Mouse (Mus musculus) heart, embryonic 14.5 days (tissue): ENCODE measurements around the gene Khdrbs1. TPM values are rescaled to one million over a fixed set of nuclear protein-coding genes. Genes with fewer than 3 reads are reported as not detected.

Source experiments
- microRNA-seq: library from miRNA; unstranded; fragments of <30 nt; microRNA quantifications from one replicate; pipeline ENCODE4, GENCODE M21; 2016
- polyA plus RNA-seq: library from polyadenylated mRNA; unstranded; fragments of >200 nt; fragmentation: Nextera tagmentation; extraction: Ambion mirVana; gene quantifications from 2 replicates; pipeline ENCODE4 v1.2.1, GENCODE M21; 2014

Gene Khdrbs1
- polyA plus RNA-seq, 1 experiment from 2014 or later = 74.0 TPM

Small RNAs within 50 kb of the gene (microRNA-seq; reads per million reads assigned to microRNA genes)
- not detected for gene Gm28017
- not detected for gene Mir7016

Other genes with a start within 250 kb of the Khdrbs1 start
- gene Marcksl1, start 228.7 kb downstream of the Khdrbs1 start, polyA plus RNA-seq = 301 and 313 TPM in 2 replicates
- gene Hdac1, start 199.6 kb downstream of the Khdrbs1 start, polyA plus RNA-seq = 123 and 124 TPM in 2 replicates
- 2.6 and 3.2 TPM in 2 replicates for gene Lck, start 168.7 kb downstream of the Khdrbs1 start, polyA plus RNA-seq
- gene Fam167b, start 163.8 kb downstream of the Khdrbs1 start, polyA plus RNA-seq = 5.3 and 5.6 TPM in 2 replicates
- gene Eif3i, start 141.7 kb downstream of the Khdrbs1 start, polyA plus RNA-seq = 192 and 207 TPM in 2 replicates
- 158 and 179 TPM in 2 replicates for gene Tmem234, start 141.6 kb downstream of the Khdrbs1 start, polyA plus RNA-seq
- gene Dcdc2b, start 128.0 kb downstream of the Khdrbs1 start, polyA plus RNA-seq = 1.1 and 2.6 TPM in 2 replicates
- 24.1 and 25.1 TPM in 2 replicates for gene Iqcc, start 123.2 kb downstream of the Khdrbs1 start, polyA plus RNA-seq
- 49.8 and 53.3 TPM in 2 replicates for gene Ccdc28b, start 118.4 kb downstream of the Khdrbs1 start, polyA plus RNA-seq
- 51.5 and 56.4 TPM in 2 replicates for gene Txlna, start 101.2 kb downstream of the Khdrbs1 start, polyA plus RNA-seq
- gene Kpna6, start 69.5 kb downstream of the Khdrbs1 start, polyA plus RNA-seq = 11.5 and 14.2 TPM in 2 replicates
- 7.1 and 13.4 TPM in 2 replicates for gene Tmem39b, start 45.5 kb downstream of the Khdrbs1 start, polyA plus RNA-seq
- gene Ptp4a2, start 68.9 kb upstream of the Khdrbs1 start, polyA plus RNA-seq = 350 and 362 TPM in 2 replicates
- 0.24 and 0.47 TPM in 2 replicates for gene Spocd1, start 186.9 kb upstream of the Khdrbs1 start, polyA plus RNA-seq
- gene Adgrb2, start 242.6 kb upstream of the Khdrbs1 start, polyA plus RNA-seq = 1.7 and 2.6 TPM in 2 replicates